Mouse (Mus musculus) left cerebral cortex, adult 2 months (tissue): ENCODE data around the gene Apex2. TPM values are rescaled to one million over a fixed set of nuclear protein-coding genes. Genes with fewer than 3 reads are reported as not detected.

Source experiments
- DNase-seq, 2 experiments: peaks; one replicate each; pipeline ENCODE4 v3.0.0; 2021 to 2022; ENCODE audit warnings: low spot score in 2 of 2, mixed read lengths in 1 of 2; ENCODE audit errors: extremely low spot score in 1 of 2
- H3K27ac ChIP-seq: fragments of 200-600 bp; 2 replicates; pipeline ENCODE4 v1.8.1; 2022
- H3K4me3 ChIP-seq: fragments of 200-600 bp; 2 replicates; pipeline ENCODE4 v1.8.1; 2022
- CTCF ChIP-seq: fragments of 200-600 bp; IDR thresholded peaks from 2 replicates; pipeline ENCODE4 v1.8.1; 2022; ENCODE audit warnings: antibody characterized with exemption, mild to moderate bottlenecking, moderate library complexity
- intact Hi-C: fragments of 180-260 bp; cut with DNase I; formaldehyde crosslinking; loops from one replicate; pipeline ENCODE4 v1.15.1; 2025
- long read RNA-seq, 2 experiments: library from polyadenylated mRNA; stranded (forward); transcript quantifications; one replicate each; pipeline ENCODE4 v2.0.0; 2021; ENCODE audit warnings: borderline mapping rate in 2 of 2
- total RNA-seq, 2 experiments: library from RNA; stranded (reverse); gene quantifications; 2 replicates each; pipeline ENCODE4 v1.2.3; 2021

Apex2 gene
- 10 to 100 TPM; 15.2 to 16.4 TPM for total RNA-seq
- long read RNA-seq, experiment 1, partial matches to known transcripts, result 0 of 5 reads
- long read RNA-seq, experiment 1, other reads (novel, unspliced or antisense), result 2 of 5 reads
- long read RNA-seq, experiment 2, transcript Apex2-201 (6 exons, 1,884 nt), result major isoform, 6 of 7 reads
- long read RNA-seq, experiment 2, partial matches to known transcripts, result 0 of 7 reads
- long read RNA-seq, experiment 2, other reads (novel, unspliced or antisense), result 0 of 7 reads

- Histone ChIP-seq H3K4me3 (no peak within 1 kb of the TSS), H3K27ac (no peak within 1 kb of the TSS)
- DNase-seq, result no peak
- TF ChIP-seq CTCF, result no peak
- intact Hi-C loops, result loop anchor here (5.0 to 10.0 kb wide), 2 partner anchors 68 to 395 kb away; partner anchors contain the start of gene Tro
Measured at GRCm38 (mm10) chrX:150589696-150590095, at the start of gene Apex2. Apex2 (minus strand) TSS chrX:150589868.

GRCm38 (mm10) chrX:150636421-150636820 is 46.8 kb upstream of the Apex2 start:
- intact Hi-C loops, result no loop called here
- TF ChIP-seq CTCF, result no peak
- no peak overlapping the region for H3K27ac ChIP-seq

GRCm38 (mm10) chrX:150598882-150599281 is 9.2 kb upstream of the Apex2 start:
- intact Hi-C loops, result no loop called here
- TF ChIP-seq CTCF, result no peak
- DNase-seq, result no peak
- no peak overlapping the region for H3K27ac ChIP-seq
- no peak overlapping the region for H3K4me3 ChIP-seq

More at GRCm38 (mm10) chrX:150636421-150636820, 46.8 kb upstream of the Apex2 start:
- no peak for DNase-seq
- no peak overlapping the region for H3K4me3 ChIP-seq

- no peak overlapping the region for H3K4me3 ChIP-seq
- no peak for TF ChIP-seq CTCF
- H3K27ac ChIP-seq, result no peak overlapping the region
- intact Hi-C loops, result no loop called here
- DNase-seq, result no peak
Measured at GRCm38 (mm10) chrX:150595016-150595760, 5.5 kb upstream of the Apex2 start.

GRCm38 (mm10) chrX:150594176-150594575 is 4.5 kb upstream of the Apex2 start:
- no peak for DNase-seq
- no peak for TF ChIP-seq CTCF
- Histone ChIP-seq H3K4me3 (no peak overlapping the region), H3K27ac (no peak overlapping the region)
- intact Hi-C loops, result no loop called here

- TF ChIP-seq CTCF, result no peak
- intact Hi-C loops, result no loop called here
- Histone ChIP-seq H3K27ac (no peak overlapping the region), H3K4me3 (no peak overlapping the region)
- DNase-seq, result no peak
Measured at GRCm38 (mm10) chrX:150593266-150594035, 3.8 kb upstream of the Apex2 start.

- intact Hi-C loops, result loop anchor here (5.0 to 10.0 kb wide), 2 partner anchors 69 to 397 kb away; partner anchors contain the start of gene Tro
- peak; percentile 69 to 73 for DNase-seq
- Histone ChIP-seq H3K4me3 (peak within 1 kb of the TSS; percentile 59), H3K27ac (peak within 1 kb of the TSS; percentile 64)
- TF ChIP-seq CTCF, result peak; percentile 49
Measured at GRCm38 (mm10) chrX:150588023-150588764, 1.5 kb downstream of the Apex2 start, which contains the start of gene Pfkfb1. Pfkfb1 (plus strand) TSS chrX:150588229.

- H3K4me3 ChIP-seq, result no peak overlapping the region
- no peak for TF ChIP-seq CTCF
- no peak for DNase-seq
- no peak overlapping the region for H3K27ac ChIP-seq
- intact Hi-C loops, result loop anchor here (5.0 to 10.0 kb wide), 2 partner anchors 72 to 400 kb away; partner anchors contain the start of gene Tro
Measured at GRCm38 (mm10) chrX:150585116-150585515, 4.6 kb downstream of the Apex2 start.

- H3K27ac ChIP-seq, result no peak overlapping the region
- no peak overlapping the region for H3K4me3 ChIP-seq
- DNase-seq, result no peak
- TF ChIP-seq CTCF, result no peak
- intact Hi-C loops, result loop anchor here (10.0 kb wide), 1 partner anchor 403 kb away; no protein-coding TSS in a partner anchor
Measured at GRCm38 (mm10) chrX:150581921-150582320, 7.7 kb downstream of the Apex2 start.

- intact Hi-C loops, result no loop called here
- Histone ChIP-seq H3K27ac (no peak overlapping the region), H3K4me3 (no peak overlapping the region)
- no peak for DNase-seq
- TF ChIP-seq CTCF, result no peak
Measured at GRCm38 (mm10) chrX:150564644-150565357, 24.9 kb downstream of the Apex2 start.
